Mouse (Mus musculus) ES-E14 (cell line): ENCODE results near the gene Eif2b5.

Experiments
- CHD2 ChIP-seq: IDR thresholded peaks from 2 replicates; pipeline ENCODE4 v1.6.1; 2014; ENCODE audit warnings: mild to moderate bottlenecking, low read depth, low read length, inconsistent platforms
- ZNF384 ChIP-seq: IDR thresholded peaks from 2 replicates; pipeline ENCODE4 v1.6.1; 2012; ENCODE audit warnings: low read depth, low read length, inconsistent platforms

DNA sequence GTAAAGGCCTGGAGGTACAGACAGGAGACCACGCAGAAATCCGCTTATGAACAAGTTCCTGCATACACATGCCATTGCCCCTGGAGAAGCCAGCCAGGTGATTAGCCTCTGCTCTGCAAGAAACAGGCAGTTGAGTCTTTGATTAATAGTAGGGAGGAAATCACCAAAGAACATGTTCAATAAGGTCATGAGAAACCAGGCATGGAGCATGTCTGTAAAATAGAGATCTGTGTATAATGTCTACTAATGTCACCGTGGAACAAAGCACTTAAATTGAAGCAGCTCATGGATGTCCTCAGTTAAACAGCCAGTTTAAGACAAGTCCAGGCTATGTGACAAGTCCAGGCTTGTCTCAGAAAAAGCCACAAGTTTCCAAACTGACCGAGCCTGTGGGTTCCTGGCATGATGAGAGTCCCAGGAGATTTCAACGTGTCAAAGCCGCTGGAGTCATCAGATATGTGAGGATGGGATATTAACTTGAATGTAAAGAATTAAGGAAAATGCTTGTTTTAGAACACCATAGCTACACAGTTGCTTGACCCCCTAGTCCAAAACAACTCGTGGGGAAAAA lies 12.7 kb downstream of the Eif2b5 start:
- TF ChIP-seq CHD2: no peak
- no peak for TF ChIP-seq ZNF384
